Mouse (Mus musculus): ENCODE measurements around the gene Gm10053.

Gm10053 gene

GRCm38 (mm10) chr19:24899578-24900544 lies 24.4 kb downstream of the Gm10053 start:
- peak; percentile 11 for DNase-seq (ENCODE audit: low read depth, low spot score)

DNA sequence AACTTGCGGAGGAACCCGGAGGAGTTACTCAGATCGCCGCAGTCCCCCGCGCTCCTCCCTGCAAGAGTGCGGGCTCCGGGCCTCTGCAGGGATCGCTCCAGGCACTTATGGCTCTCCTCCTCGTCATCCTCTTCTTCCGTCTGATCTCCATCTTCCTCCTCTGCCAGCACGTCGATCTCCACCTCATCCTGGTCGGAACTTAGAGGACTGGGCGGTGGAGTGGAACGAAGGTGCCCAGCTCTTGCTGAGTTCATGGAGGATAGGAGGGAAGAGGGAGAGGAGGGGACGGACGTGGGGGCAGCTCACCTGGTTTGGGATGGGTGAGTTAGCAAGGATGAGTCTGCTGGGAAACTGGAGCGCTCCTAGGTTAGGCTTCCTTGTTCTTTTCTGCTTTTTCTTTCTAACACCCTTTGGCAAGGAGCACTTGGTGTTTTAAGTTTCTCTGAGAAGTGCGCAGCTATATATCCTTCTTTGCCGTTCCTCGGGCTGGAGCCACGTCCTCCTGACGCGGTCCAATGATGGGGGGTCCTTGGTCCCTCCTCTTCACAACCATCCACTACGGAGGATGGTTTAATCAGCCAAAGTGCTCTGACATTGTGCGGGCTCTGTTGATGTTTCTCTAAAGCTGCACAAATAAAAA lies 25.2 kb downstream of the Gm10053 start, which contains the start of gene Foxd4:
Foxd4 (minus strand) TSS at position 617 of the 640 bp plus-strand sequence.
- no peak for DNase-seq (ENCODE audit: low read depth, low spot score)

- DNase-seq (ENCODE audit: low read depth, low spot score): no peak
Observed at GRCm38 (mm10) chr19:24901666-24902065, 26.2 kb downstream of the Gm10053 start.

- DNase-seq (ENCODE audit: low read depth, low spot score): no peak
Observed at GRCm38 (mm10) chr19:24902256-24902655, 26.8 kb downstream of the Gm10053 start.

DNA sequence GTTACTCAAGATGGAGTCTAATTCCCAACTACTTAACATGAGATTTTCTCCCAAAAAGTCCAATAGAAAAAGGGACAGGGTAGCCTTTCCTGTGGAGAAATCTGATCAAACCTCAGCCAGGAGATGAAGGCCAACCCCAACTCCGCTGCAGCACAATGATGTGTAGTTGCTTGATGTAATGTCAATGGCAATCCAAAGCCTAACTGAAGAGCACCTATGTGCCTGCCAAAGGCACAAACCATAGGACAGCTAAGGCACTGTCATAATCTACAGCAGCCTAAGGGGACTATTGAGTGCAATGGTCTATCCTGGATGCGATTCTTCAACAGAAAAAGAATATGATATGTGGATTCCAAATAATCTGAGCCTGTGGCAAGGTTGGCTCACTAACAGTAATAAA lies 27.3 kb downstream of the Gm10053 start:
- no peak for DNase-seq (ENCODE audit: low read depth, low spot score)

DNA sequence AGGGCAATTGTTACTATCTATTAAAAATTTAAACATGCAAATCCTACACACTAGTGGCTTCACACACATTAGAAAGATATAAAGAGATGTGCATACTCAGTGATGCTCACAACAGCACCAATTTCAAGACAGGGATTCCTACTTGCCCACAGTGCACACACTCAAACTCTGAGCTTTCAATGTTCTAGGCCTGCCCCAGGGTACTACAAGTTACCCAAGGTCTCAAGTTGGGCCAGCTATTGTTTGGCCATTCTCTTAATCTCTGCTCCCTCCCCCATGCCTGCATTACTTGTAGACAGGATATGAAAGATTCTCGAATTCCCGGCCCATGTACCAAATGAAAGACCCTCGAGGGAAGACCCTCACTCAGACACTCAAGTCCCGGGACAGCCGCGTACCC lies 32.2 kb downstream of the Gm10053 start:
- DNase-seq (ENCODE audit: low read depth, low spot score): no peak

- no peak for DNase-seq (ENCODE audit: low read depth, low spot score)
Observed at GRCm38 (mm10) chr19:24908385-24909155, 33.1 kb downstream of the Gm10053 start.

GRCm38 (mm10) chr19:24920866-24921265 lies 45.4 kb downstream of the Gm10053 start:
- DNase-seq (ENCODE audit: low read depth, low spot score): no peak

Data from CD4-positive helper T cell, adult 2 months (primary cell).